Mouse (Mus musculus): ENCODE measurements around the gene Cks1brt.
"Not testable (repeated sequence)": the region's sequence is repeated elsewhere in the genome, so short reads cannot be mapped to it uniquely, and the experiment has no call there.

Gene Cks1brt

GRCm38 (mm10) chr8:85151624-85152023 is at the start of gene Cks1brt:
TSS of gene Cks1brt (plus strand) at chr8:85151924.
- no peak for DNase-seq (ENCODE audit: low read depth, low spot score)

- no peak for DNase-seq (ENCODE audit: low read depth, low spot score)
Measured at GRCm38 (mm10) chr8:85113241-85113640, 38.5 kb upstream of the Cks1brt start.

- DNase-seq (ENCODE audit: low read depth, low spot score), result peak; percentile 51
Measured at GRCm38 (mm10) chr8:85115501-85115900, 36.2 kb upstream of the Cks1brt start.

GRCm38 (mm10) chr8:85116984-85117383 is 34.7 kb upstream of the Cks1brt start:
- no peak for DNase-seq (ENCODE audit: low read depth, low spot score)

- peak; percentile 93 for DNase-seq (ENCODE audit: low read depth, low spot score)
Measured at GRCm38 (mm10) chr8:85119052-85119981, 32.4 kb upstream of the Cks1brt start.

- DNase-seq (ENCODE audit: low read depth, low spot score), result not testable (repeated sequence)
Measured at GRCm38 (mm10) chr8:85120251-85120650, 31.5 kb upstream of the Cks1brt start.

GRCm38 (mm10) chr8:85122995-85123394 is 28.7 kb upstream of the Cks1brt start, which contains the start of gene Zfp791:
TSS of gene Zfp791 (minus strand) at chr8:85123095.
- no peak for DNase-seq (ENCODE audit: low read depth, low spot score)

GRCm38 (mm10) chr8:85123691-85124090 is 28.0 kb upstream of the Cks1brt start:
- no peak for DNase-seq (ENCODE audit: low read depth, low spot score)

GRCm38 (mm10) chr8:85132335-85132734 is 19.4 kb upstream of the Cks1brt start:
- DNase-seq (ENCODE audit: low read depth, low spot score), result no peak

- DNase-seq (ENCODE audit: low read depth, low spot score), result not testable (repeated sequence)
Measured at GRCm38 (mm10) chr8:85135690-85136089, 16.0 kb upstream of the Cks1brt start.

GRCm38 (mm10) chr8:85142516-85142915 is 9.2 kb upstream of the Cks1brt start:
- no peak for DNase-seq (ENCODE audit: low read depth, low spot score)

GRCm38 (mm10) chr8:85171291-85171690 is 19.6 kb downstream of the Cks1brt start:
- DNase-seq (ENCODE audit: low read depth, low spot score), result peak; percentile 69

- no peak for DNase-seq (ENCODE audit: low read depth, low spot score)
Measured at GRCm38 (mm10) chr8:85175892-85176291, 24.2 kb downstream of the Cks1brt start.

- no peak for DNase-seq (ENCODE audit: low read depth, low spot score)
Measured at GRCm38 (mm10) chr8:85192346-85192745, 40.6 kb downstream of the Cks1brt start.

- DNase-seq (ENCODE audit: low read depth, low spot score), result no peak
Measured at GRCm38 (mm10) chr8:85220220-85220619, 68.5 kb downstream of the Cks1brt start.

- DNase-seq (ENCODE audit: low read depth, low spot score), result peak; percentile 26
Measured at GRCm38 (mm10) chr8:85220992-85221391, 69.3 kb downstream of the Cks1brt start.
